In genomic region chr11:111577883-111578282, GRCm38 (mm10) we compare ENCODE assay signal across 25 mouse cellular contexts.
DNase-seq lines count a peak whose midpoint lies in the region; ATAC-seq and TF ChIP-seq lines count a peak whose summit lies in the region.
"Had no signal": no experiment of that assay in that cellular context is flagged by ENCODE, and none has a peak within 500 bp of the region (broad histone marks: within the 10 kb centered on the region; RNA-seq: fewer than 3 reads in every experiment).

No protein-coding gene starts in this region.

- peaks cover 14% of the 10 kb centered on the region for H3K4me1 ChIP-seq in forebrain, embryonic 10.5 days
- no peaks in the 10 kb centered on the region for H3K4me1 ChIP-seq in forebrain, embryonic 15.5 days
- H3K4me1 ChIP-seq in limb, embryonic 11.5 days (ENCODE audit: control insufficient read depth, insufficient read depth, low read length) = no peaks in the 10 kb centered on the region
- H3K4me1 ChIP-seq: heart, embryonic 13.5 days; hindbrain, embryonic 15.5 days had no signal

- peak overlapping the region; percentile 51; the same call in 1 of the 2 replicates for H3K27ac ChIP-seq in forebrain, embryonic 10.5 days
- no peak overlapping the region for H3K27ac ChIP-seq in forebrain, embryonic 15.5 days (replicated peaks)
- H3K27ac ChIP-seq in limb, embryonic 11.5 days (replicated peaks; ENCODE audit: low read depth, low read length) = no peak overlapping the region
- no peak overlapping the region for H3K27ac ChIP-seq in layer of hippocampus, adult 2 months
- H3K27ac ChIP-seq: embryonic facial prominence, embryonic 12.5 days; gastrocnemius, adult 2 months; heart, embryonic 13.5 days; hindbrain, embryonic 15.5 days had no signal

- H3K9me3 ChIP-seq in forebrain, embryonic 10.5 days = peaks cover 7% of the 10 kb centered on the region
- H3K9me3 ChIP-seq in forebrain, embryonic 15.5 days = 0 out of 2 replicates have a peak, but pooled peaks cover 3% of the 10 kb centered on the region
- H3K9me3 ChIP-seq in limb, embryonic 11.5 days (ENCODE audit: control insufficient read depth, low read length) = no peaks in the 10 kb centered on the region
- H3K9me3 ChIP-seq: G1E; hindbrain, embryonic 15.5 days had no signal

- no peak for TF ChIP-seq CTCF in layer of hippocampus, adult 2 months (conservative IDR thresholded peaks at IDR 0.05)

- WGBS in forebrain, embryonic 10.5 days = 3% methylated on average over 1 of the region's 1 CpGs
- 4% methylated on average over 1 of the region's 1 CpGs for WGBS in forebrain, embryonic 15.5 days
- 3% methylated on average over 1 of the region's 1 CpGs for WGBS in limb, embryonic 11.5 days

- no peaks in the 10 kb centered on the region for H3K27me3 ChIP-seq in forebrain, embryonic 10.5 days (ENCODE audit: poor library complexity, severe bottlenecking)
- H3K27me3 ChIP-seq in forebrain, embryonic 15.5 days = no peaks in the 10 kb centered on the region
- H3K27me3 ChIP-seq in limb, embryonic 11.5 days (ENCODE audit: control insufficient read depth, insufficient read depth, low read length) = no peaks in the 10 kb centered on the region
- H3K27me3 ChIP-seq: embryonic facial prominence, embryonic 12.5 days; heart, embryonic 13.5 days; hindbrain, embryonic 15.5 days; Patski had no signal

- no peak for ATAC-seq in forebrain, embryonic 15.5 days (replicated peaks)
- no peak for ATAC-seq in limb, embryonic 11.5 days (ENCODE audit: insufficient number of reproducible peaks, low FRiP score, low TSS enrichment, low read depth)
- ATAC-seq: CD4-positive, CD25-positive, alpha-beta regulatory T cell, adult 4 months; forebrain, embryonic 16.5 days; intestine, postnatal 0 days; Patski had no signal

- no peak overlapping the region for H3K9ac ChIP-seq in forebrain, embryonic 15.5 days (replicated peaks)
- H3K9ac ChIP-seq in limb, embryonic 11.5 days (ENCODE audit: low read length) = no peak overlapping the region
- H3K9ac ChIP-seq: embryonic facial prominence, embryonic 12.5 days; heart, embryonic 13.5 days; hindbrain, embryonic 15.5 days had no signal

- H3K4me2 ChIP-seq in forebrain, embryonic 15.5 days (replicated peaks) = no peak overlapping the region
- H3K4me2 ChIP-seq in limb, embryonic 11.5 days (ENCODE audit: low read depth, severe bottlenecking) = no peak overlapping the region
- H3K4me2 ChIP-seq: embryonic facial prominence, embryonic 12.5 days; heart, embryonic 13.5 days; hindbrain, embryonic 15.5 days had no signal

- H3K36me3 ChIP-seq in forebrain, embryonic 10.5 days (replicated peaks) = no peaks in the 10 kb centered on the region
- H3K36me3 ChIP-seq in forebrain, embryonic 15.5 days = no peaks in the 10 kb centered on the region
- H3K36me3 ChIP-seq in limb, embryonic 11.5 days (ENCODE audit: control insufficient read depth, insufficient read depth, low read length) = no peaks in the 10 kb centered on the region
- H3K36me3 ChIP-seq: embryonic facial prominence, embryonic 12.5 days; G1E; heart, embryonic 13.5 days; hindbrain, embryonic 15.5 days had no signal

- peak; percentile 26 for DNase-seq in forebrain, embryonic 10.5 days (ENCODE audit: extremely low spot score, low spot score)
- DNase-seq in Muller cell, postnatal 12 days (ENCODE audit: inconsistent ontology term) = peak; percentile 5
- peak; percentile 26 for DNase-seq in embryo, embryonic 11 days
- peak; percentile 44 for DNase-seq in limb, embryonic 11.5 days (ENCODE audit: low spot score)
- DNase-seq in cerebellum, adult 9-10 months = no peak
- DNase-seq in layer of hippocampus, adult 2 months (ENCODE audit: low spot score in 2 of 2) = no peak
- DNase-seq in adrenal gland, postnatal 4 days (ENCODE audit: low spot score in 2 of 2) = no peak
- DNase-seq: adrenal gland, adult 2 months; adrenal gland, postnatal 25 days; B cell, adult 2 months; cerebellum, adult 11 months; cerebellum, adult 8-10 months; cerebellum, postnatal 25 days; gastrocnemius, adult 2 months; gastrocnemius, postnatal 25 days; heart, postnatal 36 days had no signal

- no peak overlapping the region for H3K4me3 ChIP-seq in forebrain, embryonic 10.5 days
- H3K4me3 ChIP-seq in forebrain, embryonic 15.5 days = no peak overlapping the region
- no peak overlapping the region for H3K4me3 ChIP-seq in limb, embryonic 11.5 days (ENCODE audit: low read depth, low read length)
- H3K4me3 ChIP-seq in layer of hippocampus, adult 2 months = no peak overlapping the region
- H3K4me3 ChIP-seq: embryonic facial prominence, embryonic 12.5 days; gastrocnemius, adult 2 months; heart, embryonic 13.5 days; hindbrain, embryonic 15.5 days had no signal

Comparison
In these comparisons a context has a peak if more than half of its experiments do, and no peak if none do; other contexts are left out.
1. DNase-seq: peak in forebrain, embryonic 10.5 days (single experiment), Muller cell, postnatal 12 days (single experiment), embryo, embryonic 11 days (single experiment) and limb, embryonic 11.5 days (single experiment); none in cerebellum, adult 9-10 months (single experiment), layer of hippocampus, adult 2 months (0 of 2) and adrenal gland, postnatal 4 days (0 of 2).